Mouse (Mus musculus) myocyte (in vitro differentiated cells): ENCODE measurements around the gene Wdtc1.

Source experiments
- MAX ChIP-seq: IDR thresholded peaks from one replicate; pipeline ENCODE4 v1.6.1; 2011; ENCODE audit warnings: low read depth, mild to moderate bottlenecking, control low read depth
- TCF12 ChIP-seq: IDR thresholded peaks from one replicate; pipeline ENCODE4 v1.6.1; 2011; ENCODE audit warnings: mild to moderate bottlenecking, control low read depth; ENCODE audit not compliant: poor library complexity, insufficient read depth, severe bottlenecking

GRCm38 (mm10) chr4:133281513-133281912 lies 71.8 kb downstream of the Wdtc1 start:
- TF ChIP-seq TCF12 (no peak), MAX (no peak)
